Comparison of ENCODE assay signal across 7 mouse cellular contexts in genomic region chr9:45138191-45139032, GRCm38 (mm10). TPM values are rescaled to one million over a fixed set of nuclear protein-coding genes. Genes with fewer than 3 reads are reported as not detected.
A peak's percentile ranks its signal among the peaks of the same experiment; 100 is the strongest.
DNase-seq lines count a peak whose midpoint lies in the region; ATAC-seq and TF ChIP-seq lines count a peak whose summit lies in the region.

TSS of gene Scn4b (plus strand) at chr9:45138395.

- under 1% methylated on average over 74 of the region's 76 CpGs for WGBS in embryonic facial prominence, embryonic 11.5 days
- under 1% methylated on average over 71 of the region's 76 CpGs for WGBS in heart, embryonic 12.5 days

- TF ChIP-seq CTCF in testis, adult 2 months (IDR thresholded peaks at IDR 0.05; ENCODE audit: control insufficient read depth, insufficient read depth, insufficient replicate concordance, low read depth, low read length), result no peak

- H3K4me3 ChIP-seq in testis, adult 2 months (ENCODE audit: control insufficient read depth, low read depth, low read length), result peak within 1 kb of the TSS; percentile 54
- H3K4me3 ChIP-seq in embryonic facial prominence, embryonic 11.5 days (ENCODE audit: low read depth, low read length), result peak within 1 kb of the TSS; percentile 49
- peak within 1 kb of the TSS; percentile 54 for H3K4me3 ChIP-seq in heart, embryonic 12.5 days

- H3K27ac ChIP-seq in testis, adult 2 months (ENCODE audit: control insufficient read depth, insufficient read depth, low read depth, low read length), result no peak within 1 kb of the TSS
- no peak within 1 kb of the TSS for H3K27ac ChIP-seq in embryonic facial prominence, embryonic 11.5 days (replicated peaks; ENCODE audit: low read depth, low read length)
- H3K27ac ChIP-seq in heart, embryonic 12.5 days (ENCODE audit: poor library complexity, severe bottlenecking), result 0 out of 2 replicates have a peak within 1 kb of the TSS, but pooled peaks have one; percentile 61

- H3K36me3 ChIP-seq in testis, adult 2 months (ENCODE audit: control insufficient read depth, insufficient read depth, low read length), result no peaks in the 10 kb centered on the region
- no peaks in the 10 kb centered on the region for H3K36me3 ChIP-seq in embryonic facial prominence, embryonic 11.5 days (replicated peaks; ENCODE audit: control insufficient read depth, insufficient read depth, low read depth, low read length)
- no peaks in the 10 kb centered on the region for H3K36me3 ChIP-seq in heart, embryonic 12.5 days
- H3K36me3 ChIP-seq in splenic B cell, adult 2 months (ENCODE audit: control insufficient read depth, insufficient read depth, low read length, poor library complexity, severe bottlenecking), result 0 out of 2 replicates have a peak, but pooled peaks cover 1% of the 10 kb centered on the region

- TF ChIP-seq POLR2A in testis, adult 2 months (IDR thresholded peaks at IDR 0.05; ENCODE audit: control insufficient read depth, low read depth, low read length), result no peak

- peak within 1 kb of the TSS; percentile 97 for H3K4me2 ChIP-seq in embryonic facial prominence, embryonic 11.5 days (ENCODE audit: low read depth, low read length)
- peak within 1 kb of the TSS; percentile 80 for H3K4me2 ChIP-seq in heart, embryonic 12.5 days

- H3K4me1 ChIP-seq in testis, adult 2 months (ENCODE audit: control insufficient read depth, insufficient read depth, low read length), result peaks cover 3% of the 10 kb centered on the region; the same call in 1 of the 2 replicates
- peaks cover 6% of the 10 kb centered on the region for H3K4me1 ChIP-seq in embryonic facial prominence, embryonic 11.5 days (ENCODE audit: control insufficient read depth, insufficient read depth, low read length)
- peaks cover 47% of the 10 kb centered on the region for H3K4me1 ChIP-seq in heart, embryonic 12.5 days (replicated peaks)

- peaks cover 6% of the 10 kb centered on the region; the same call in 1 of the 2 replicates for H3K27me3 ChIP-seq in testis, adult 2 months (ENCODE audit: control insufficient read depth, insufficient read depth, low read length)
- peaks cover 39% of the 10 kb centered on the region for H3K27me3 ChIP-seq in embryonic facial prominence, embryonic 11.5 days (ENCODE audit: control insufficient read depth, insufficient read depth, low read length)
- peaks cover 78% of the 10 kb centered on the region for H3K27me3 ChIP-seq in heart, embryonic 12.5 days (replicated peaks)
- H3K27me3 ChIP-seq in splenic B cell, adult 2 months (ENCODE audit: control insufficient read depth, insufficient read depth, low read length, poor library complexity, severe bottlenecking), result no peaks in the 10 kb centered on the region; the same call in 1 of the 2 replicates

- ATAC-seq in embryonic facial prominence, embryonic 11.5 days (replicated peaks; ENCODE audit: insufficient number of reproducible peaks, low FRiP score, low TSS enrichment, low read depth), result 0 out of 2 replicates have a peak, but pooled peaks have one; percentile 31
- ATAC-seq in heart, embryonic 12.5 days (ENCODE audit: insufficient number of reproducible peaks, low FRiP score), result peak; percentile 29; the same call in 1 of the 2 replicates

- DNase-seq in testis, postnatal 14 days (ENCODE audit: low spot score), result no peak
- DNase-seq in embryonic facial prominence, embryonic 11.5 days (ENCODE audit: low spot score), result peak; percentile 64
- DNase-seq in kidney, postnatal 14 days, result peak; percentile 64
- peak; percentile 51 for DNase-seq in lung, postnatal 10 days
- DNase-seq in splenic B cell, adult 2 months (ENCODE audit: low read depth, low spot score), result peak; percentile 50

- H3K9me3 ChIP-seq in embryonic facial prominence, embryonic 11.5 days (replicated peaks; ENCODE audit: control insufficient read depth, low read length), result no peaks in the 10 kb centered on the region
- no peaks in the 10 kb centered on the region for H3K9me3 ChIP-seq in heart, embryonic 12.5 days (replicated peaks)

- peak within 1 kb of the TSS; percentile 44 for H3K9ac ChIP-seq in embryonic facial prominence, embryonic 11.5 days (replicated peaks; ENCODE audit: low read length)
- peak within 1 kb of the TSS; percentile 58 for H3K9ac ChIP-seq in heart, embryonic 12.5 days

RNA-seq across cellular contexts. Expression of gene Scn4b, which starts in this region (rescaled TPM):
- 0.02 and 0.04 TPM in 2 replicates for polyA plus RNA-seq in testis, adult 2 months (2012; rRNA removed)
- 0.04 and 0.21 TPM in 2 replicates for polyA plus RNA-seq in embryonic facial prominence, embryonic 11.5 days (2014; fragmentation: Nextera tagmentation; extraction: Ambion mirVana)
- polyA plus RNA-seq in heart, embryonic 12.5 days (2016; fragmentation: Nextera tagmentation; extraction: Ambion mirVana), result 0.62 and 0.91 TPM in 2 replicates

Comparison
In these comparisons a context has a peak if more than half of its experiments do, and no peak if none do; other contexts are left out.
1. Peak in DNase-seq, ATAC-seq, H3K4me3 ChIP-seq, H3K9ac ChIP-seq and H3K4me2 ChIP-seq in embryonic facial prominence, embryonic 11.5 days; RNA of the gene not detected or under 1 TPM.
2. Peak in ATAC-seq, H3K4me3 ChIP-seq, H3K27ac ChIP-seq, H3K9ac ChIP-seq and H3K4me2 ChIP-seq in heart, embryonic 12.5 days; RNA of the gene not detected or under 1 TPM.